Mouse (Mus musculus): ENCODE data around the gene Hddc3.
"Not testable (repeated sequence)": the region's sequence is repeated elsewhere in the genome, so short reads cannot be mapped to it uniquely, and the experiment has no call there.

Gene Hddc3

DNA sequence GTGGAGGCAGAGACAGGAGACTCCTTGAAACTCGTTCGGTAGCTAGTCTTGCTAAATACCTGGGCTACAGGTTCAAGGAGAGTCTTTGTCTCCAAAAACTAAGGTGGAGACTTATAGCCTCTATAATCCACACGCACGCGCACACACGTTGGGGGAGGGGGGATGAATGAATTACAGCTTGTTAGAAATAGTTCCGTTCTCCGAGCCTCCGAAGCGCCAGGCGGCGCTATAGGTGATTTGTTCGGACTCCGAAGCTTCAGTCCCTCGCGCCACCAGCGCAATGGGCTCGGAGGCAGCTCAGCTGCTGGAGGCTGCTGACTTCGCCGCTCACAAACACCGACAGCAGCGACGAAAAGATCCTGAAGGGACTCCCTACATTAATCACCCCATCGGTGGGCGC is at the start of gene Hddc3:
Hddc3 (plus strand) TSS at position 247 of the 400 bp plus-strand sequence.
- DNase-seq (ENCODE audit: extremely low read depth, low read depth), result peak; percentile 89

GRCm38 (mm10) chr7:80294062-80294763 is 48.7 kb upstream of the Hddc3 start, which contains the start of gene Prc1:
TSS of gene Prc1 (plus strand) at chr7:80294450.
- peak; percentile 92 for DNase-seq (ENCODE audit: extremely low read depth, low read depth)

DNA sequence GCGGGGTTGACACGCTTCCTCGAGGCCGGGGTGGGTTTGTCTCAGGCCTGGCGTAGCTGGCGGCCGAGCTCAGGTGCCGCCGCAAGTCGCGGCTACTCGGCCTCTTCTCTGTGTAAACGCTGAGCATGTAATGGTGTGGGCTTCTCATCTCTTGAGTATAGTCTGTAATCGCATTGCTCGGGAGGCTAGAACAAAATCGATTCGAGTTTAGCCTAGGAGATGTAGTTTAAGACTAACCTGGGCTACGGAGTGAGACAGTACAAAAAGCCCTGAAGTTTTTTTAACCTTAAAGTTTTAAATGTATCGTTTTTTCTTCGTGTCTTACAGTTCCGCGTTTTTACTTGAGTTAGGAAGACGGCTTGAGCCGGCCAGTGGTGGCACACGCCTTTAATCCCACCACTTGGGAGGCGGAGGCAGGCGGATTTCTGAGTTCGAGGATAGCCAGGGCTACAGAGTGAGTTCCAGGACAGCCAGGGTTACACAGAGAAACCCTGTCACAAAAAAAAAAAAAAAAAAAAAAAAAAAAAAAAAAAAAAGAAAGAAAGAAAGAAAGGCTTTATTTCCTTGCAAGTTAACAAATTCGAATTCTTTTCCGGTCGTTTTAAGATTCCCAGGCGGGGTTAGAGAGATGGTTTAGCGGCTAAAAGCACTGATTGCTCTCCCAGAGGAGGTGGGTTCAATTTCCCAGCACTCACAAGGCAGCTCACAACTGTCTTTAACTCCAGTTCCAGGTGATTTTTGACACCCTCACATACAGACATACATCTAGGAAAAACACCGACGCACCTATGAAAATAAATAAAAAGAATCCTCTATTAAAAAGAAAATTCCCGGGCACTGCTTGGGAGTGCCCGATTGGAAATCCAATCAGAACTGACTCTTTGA is 47.9 kb upstream of the Hddc3 start:
- peak; percentile 41 for DNase-seq (ENCODE audit: extremely low read depth, low read depth)

- no peak for DNase-seq (ENCODE audit: extremely low read depth, low read depth)
Measured at GRCm38 (mm10) chr7:80296462-80296861, 46.4 kb upstream of the Hddc3 start.

- DNase-seq (ENCODE audit: extremely low read depth, low read depth), result no peak
Measured at GRCm38 (mm10) chr7:80297041-80297440, 45.9 kb upstream of the Hddc3 start.

DNA sequence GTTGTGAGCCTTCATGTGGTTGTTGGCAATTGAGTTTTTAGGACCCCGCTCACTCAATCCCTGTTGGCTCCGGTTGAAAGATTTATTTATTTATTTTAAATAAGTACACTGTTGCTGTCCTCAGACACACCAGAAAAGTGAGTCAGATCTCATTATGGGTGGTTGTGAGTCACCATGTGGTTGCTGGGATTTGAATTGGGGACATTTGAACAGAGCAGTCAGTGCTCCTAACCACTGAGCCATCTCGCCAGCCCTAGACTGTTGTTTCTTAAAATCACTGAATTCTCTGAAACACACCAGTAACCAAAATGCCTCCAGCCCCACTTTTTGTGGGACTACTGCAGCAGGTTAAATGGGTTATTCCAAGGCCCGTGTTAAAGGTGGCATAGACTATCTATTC is 44.1 kb upstream of the Hddc3 start:
- no peak for DNase-seq (ENCODE audit: extremely low read depth, low read depth)

GRCm38 (mm10) chr7:80299568-80299967 is 43.3 kb upstream of the Hddc3 start:
- DNase-seq (ENCODE audit: extremely low read depth, low read depth), result no peak

DNA sequence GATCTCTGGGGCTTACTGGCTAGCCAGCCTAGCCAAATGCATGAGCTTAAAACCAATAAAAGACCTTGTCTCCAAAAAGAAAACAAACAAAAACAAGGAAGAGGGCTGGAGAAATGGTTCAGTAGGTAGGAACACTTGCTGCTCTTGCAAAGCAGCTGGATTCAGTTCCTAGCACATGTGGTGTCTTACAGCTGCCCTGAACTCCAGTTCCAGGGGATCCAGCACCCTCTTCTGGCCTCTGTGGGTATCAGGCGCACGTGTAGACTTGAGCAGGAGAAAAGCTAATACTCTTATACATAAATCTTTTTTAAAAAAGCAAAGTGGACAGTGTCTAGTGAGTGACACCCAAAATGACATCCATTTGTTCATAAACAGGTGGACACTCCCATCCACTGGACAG is 41.4 kb upstream of the Hddc3 start:
- no peak for DNase-seq (ENCODE audit: extremely low read depth, low read depth)

DNA sequence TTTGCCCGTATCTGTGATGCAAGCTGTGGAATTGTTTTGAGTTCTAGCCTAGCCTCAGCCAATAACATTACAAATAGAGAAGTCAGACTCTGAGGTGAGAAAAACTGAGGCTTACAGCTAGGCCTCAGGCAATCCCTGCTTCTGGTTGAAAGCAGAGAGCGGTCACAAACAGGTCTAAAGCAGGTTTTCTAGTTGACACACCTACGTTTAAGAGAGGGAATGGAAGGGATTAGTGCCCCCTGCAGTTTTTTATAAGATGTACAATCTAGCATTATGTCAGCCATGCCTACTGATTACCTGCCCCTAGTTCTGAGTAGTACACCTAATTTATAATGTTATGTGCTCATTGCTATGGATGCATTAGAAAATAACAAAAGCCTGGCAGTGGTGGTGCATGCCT is 35.1 kb upstream of the Hddc3 start:
- DNase-seq (ENCODE audit: extremely low read depth, low read depth), result no peak

GRCm38 (mm10) chr7:80310771-80311170 is 32.1 kb upstream of the Hddc3 start:
- DNase-seq (ENCODE audit: extremely low read depth, low read depth), result no peak

DNA sequence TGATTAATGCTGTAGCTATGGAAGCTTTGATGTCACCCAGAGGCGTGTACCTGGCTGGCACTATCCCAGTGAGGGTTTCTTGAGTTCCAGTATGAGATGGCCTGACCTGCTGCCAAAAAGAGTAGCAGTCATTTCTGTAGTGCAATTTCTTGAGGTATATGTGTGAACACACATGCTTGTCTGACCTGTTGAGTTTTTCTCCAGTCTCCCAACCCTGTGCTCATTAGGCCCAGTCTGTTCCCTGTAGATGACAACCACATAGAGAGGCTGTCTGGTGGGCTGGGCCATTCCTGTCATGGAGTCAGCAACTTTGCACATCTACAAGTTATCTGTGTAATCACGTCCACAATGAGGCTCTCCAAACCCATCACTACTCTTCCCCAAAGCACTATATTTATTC is 27.2 kb upstream of the Hddc3 start:
- no peak for DNase-seq (ENCODE audit: extremely low read depth, low read depth)

DNA sequence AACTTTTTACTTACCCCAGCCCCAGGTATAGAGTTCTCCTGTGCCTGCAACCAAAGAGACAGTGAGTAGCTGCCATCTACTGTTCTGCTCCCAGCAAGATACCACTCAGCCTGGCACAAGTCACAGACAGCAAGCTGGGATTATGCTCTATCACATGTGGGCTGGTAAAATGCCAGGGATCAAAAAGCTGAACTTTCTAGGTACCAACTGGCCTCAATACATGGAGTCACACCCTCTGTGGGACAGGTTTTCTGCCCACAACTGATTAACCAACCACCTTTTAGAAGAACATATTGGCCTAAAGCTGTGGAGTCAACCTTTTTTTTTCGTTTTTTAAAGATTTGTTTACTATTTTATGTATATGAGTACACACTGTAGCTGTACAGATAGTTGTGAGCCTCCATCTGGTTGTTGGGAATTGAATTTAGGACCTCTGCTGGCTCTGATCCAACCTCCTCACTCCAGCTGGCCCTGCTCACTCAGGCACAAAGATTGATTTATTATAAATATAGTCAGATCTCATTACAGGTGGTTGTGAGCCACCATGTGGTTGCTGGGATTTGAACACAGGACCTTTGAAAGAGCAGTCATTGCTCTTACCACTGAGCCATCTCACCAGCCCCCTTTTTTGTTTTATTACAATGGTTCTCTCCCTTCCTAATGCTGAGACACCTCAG is 25.3 kb upstream of the Hddc3 start:
- DNase-seq (ENCODE audit: extremely low read depth, low read depth), result no peak

- DNase-seq (ENCODE audit: extremely low read depth, low read depth), result no peak
Measured at GRCm38 (mm10) chr7:80318670-80319069, 24.2 kb upstream of the Hddc3 start.

DNA sequence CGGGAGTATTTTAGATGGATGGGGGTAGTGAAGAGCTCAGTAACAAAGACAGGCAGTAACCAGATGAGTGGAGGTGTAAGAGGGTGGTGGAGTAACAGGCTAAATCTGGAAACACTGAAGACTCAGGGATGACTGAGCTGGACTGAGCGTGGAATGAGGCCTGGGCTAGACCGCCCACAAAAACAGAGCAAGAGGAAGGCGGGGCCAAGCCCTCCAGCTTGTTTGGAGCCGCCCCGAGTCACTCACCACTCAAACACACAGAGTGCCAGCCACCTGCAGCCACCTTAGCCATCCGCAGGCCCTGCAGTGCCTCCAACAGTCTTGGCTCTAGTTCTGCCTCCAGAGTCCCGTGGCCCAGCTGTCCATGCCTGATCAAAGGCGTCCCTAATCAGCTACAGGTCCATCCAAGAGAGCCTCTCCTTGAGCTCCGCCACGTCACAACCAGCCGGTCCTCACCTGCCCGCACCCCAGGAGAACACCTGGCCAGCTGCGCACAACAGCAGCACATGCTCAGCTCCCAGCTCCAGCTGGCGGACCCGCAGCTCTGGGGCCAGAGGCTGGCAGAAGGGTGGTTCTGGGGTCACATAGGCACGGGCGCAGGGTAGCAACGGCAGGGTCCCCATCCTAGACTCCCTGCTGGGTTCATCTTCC is 22.9 kb upstream of the Hddc3 start:
- DNase-seq (ENCODE audit: extremely low read depth, low read depth), result no peak

GRCm38 (mm10) chr7:80323336-80323735 is 19.6 kb upstream of the Hddc3 start:
- DNase-seq (ENCODE audit: extremely low read depth, low read depth), result no peak

DNA sequence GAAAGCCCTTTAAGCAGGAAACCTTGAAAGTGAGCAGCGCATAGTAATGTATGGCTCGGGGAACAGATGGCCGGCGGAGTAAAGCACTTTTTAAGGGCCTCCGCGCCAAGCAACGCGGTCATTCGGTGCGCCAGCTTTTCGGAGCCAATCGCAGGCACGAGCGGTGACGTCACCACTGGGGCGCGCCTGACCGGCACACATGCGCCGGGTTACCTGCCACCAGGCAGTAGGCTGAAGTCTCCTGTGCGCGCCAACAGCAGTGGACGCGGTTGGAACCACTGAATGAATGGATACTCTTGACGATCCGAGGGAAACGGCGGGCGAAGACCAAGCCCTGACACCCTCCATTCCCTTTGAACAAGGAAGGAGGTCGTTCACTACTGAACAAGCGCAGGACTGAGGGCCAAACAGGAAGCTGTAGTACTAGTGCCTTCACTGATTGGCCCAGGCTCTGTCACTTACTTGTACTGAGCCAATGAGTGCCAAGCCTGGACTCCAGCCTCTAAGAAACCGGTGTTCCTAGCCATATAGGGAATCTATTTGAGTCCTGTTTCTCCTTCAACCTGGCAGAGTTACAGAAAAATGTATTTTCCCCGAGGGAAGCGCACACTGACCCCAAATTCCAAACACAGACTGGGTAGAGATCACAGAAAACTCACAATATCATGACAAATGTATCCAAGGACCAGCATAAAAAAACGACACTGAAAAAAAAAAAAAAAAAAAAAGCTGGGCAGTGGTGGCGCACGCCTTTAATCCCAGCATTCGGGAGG is 18.7 kb upstream of the Hddc3 start, which contains the start of gene Rccd1:
Rccd1 (minus strand) TSS at position 412 of the 773 bp plus-strand sequence.
- DNase-seq (ENCODE audit: extremely low read depth, low read depth), result peak; percentile 97

DNA sequence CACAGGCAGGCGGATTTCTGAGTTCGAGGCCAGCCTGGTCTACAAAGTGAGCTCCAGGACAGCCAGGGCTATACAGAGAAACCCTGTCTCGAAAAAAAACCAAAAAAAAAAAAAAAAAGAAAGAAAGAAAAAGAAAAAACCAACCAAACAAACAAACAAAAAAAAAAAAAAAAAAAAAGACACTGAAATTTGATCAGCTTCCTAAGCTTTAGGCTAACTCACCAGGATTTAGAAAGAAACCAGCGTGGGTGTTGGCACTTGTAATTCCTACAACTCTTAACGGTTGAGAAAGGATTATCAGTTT is 18.1 kb upstream of the Hddc3 start:
- DNase-seq (ENCODE audit: extremely low read depth, low read depth), result not testable (repeated sequence)

- DNase-seq (ENCODE audit: extremely low read depth, low read depth), result no peak
Measured at GRCm38 (mm10) chr7:80325292-80325868, 17.5 kb upstream of the Hddc3 start.

DNA sequence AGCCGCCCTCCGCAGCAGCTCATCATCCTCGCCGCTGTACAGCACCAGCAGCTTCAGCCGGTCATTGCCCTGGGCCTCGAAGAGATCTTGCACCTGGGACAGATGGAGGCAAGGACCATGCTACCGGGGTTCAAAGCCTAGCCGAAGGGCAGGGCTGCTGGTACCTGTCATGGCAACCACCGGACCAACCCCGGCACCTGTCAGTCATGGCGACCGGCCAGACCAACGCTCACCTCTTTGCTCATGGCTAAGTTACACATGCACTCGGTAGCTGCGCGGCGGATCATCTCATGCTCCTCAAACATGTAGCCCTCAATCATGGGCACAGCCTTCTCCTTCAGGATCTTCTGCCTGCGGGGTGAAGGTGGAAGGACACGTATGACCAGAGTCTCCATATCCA is 16.8 kb upstream of the Hddc3 start:
- no peak for DNase-seq (ENCODE audit: extremely low read depth, low read depth)

- DNase-seq (ENCODE audit: extremely low read depth, low read depth), result no peak
Measured at GRCm38 (mm10) chr7:80330278-80330677, 12.6 kb upstream of the Hddc3 start.
